Mouse (Mus musculus) MEL (cell line): ENCODE measurements around the gene Slc6a21.

ENCODE experiments used
- CTCF ChIP-seq, 3 experiments: IDR thresholded peaks in 2 of 3; conservative IDR thresholded peaks in 1 of 3; 2 replicates each; pipeline ENCODE4 v1.5.1; 2011 to 2012; ENCODE audit warnings: low read length in 3 of 3, low read depth in 2 of 3, mild to moderate bottlenecking in 2 of 3, improper control_type of control experiment in 1 of 3, inconsistent platforms in 1 of 3, mixed read lengths in 1 of 3, moderate library complexity in 1 of 3; ENCODE audit not compliant: control insufficient read depth in 1 of 3, insufficient read depth in 1 of 3, poor library complexity in 1 of 3, severe bottlenecking in 1 of 3
- HCFC1 ChIP-seq: IDR thresholded peaks from 2 replicates; pipeline ENCODE4 v1.6.1; 2012; ENCODE audit warnings: low read depth, mild to moderate bottlenecking, inconsistent platforms, low read length, improper control_type of control experiment, moderate library complexity
- SIN3A ChIP-seq: IDR thresholded peaks from 2 replicates; pipeline ENCODE4 v1.6.1; 2012; ENCODE audit warnings: low read length, improper control_type of control experiment, inconsistent platforms
- UBTF ChIP-seq: IDR thresholded peaks from 2 replicates; pipeline ENCODE4 v1.6.1; 2012; ENCODE audit warnings: low read depth, mild to moderate bottlenecking, inconsistent platforms, low read length, improper control_type of control experiment, moderate library complexity, borderline replicate concordance; ENCODE audit not compliant: insufficient read depth

DNA sequence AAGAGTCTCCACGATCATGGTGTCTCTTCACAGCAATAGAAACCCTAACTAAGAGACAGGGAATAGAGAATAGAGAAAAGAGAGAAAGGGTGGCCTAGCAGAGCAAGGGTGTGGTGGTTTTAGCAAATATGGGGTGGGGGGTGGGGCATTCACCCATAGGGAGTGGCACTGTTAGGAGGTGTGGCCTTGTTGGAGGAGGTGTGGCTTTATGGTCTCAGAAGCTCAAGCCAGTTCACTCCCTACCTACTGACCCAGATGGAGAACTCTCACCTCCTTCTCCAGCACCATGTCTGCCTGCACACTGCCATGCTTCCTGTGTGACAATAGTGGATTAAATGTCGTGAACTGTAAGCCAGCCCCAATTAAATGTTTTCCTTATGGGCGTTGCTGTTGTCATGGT, 20.2 kb downstream of the Slc6a21 start:
- TF ChIP-seq SIN3A: no peak
- TF ChIP-seq UBTF: no peak
- no peak for TF ChIP-seq CTCF (IDR thresholded peaks at IDR 0.05 in 2 of 3, conservative IDR thresholded peaks at IDR 0.05 in 1 of 3; ENCODE audit: control insufficient read depth in 1 of 3, insufficient read depth in 1 of 3, low read depth in 2 of 3, low read length in 3 of 3, poor library complexity in 1 of 3, severe bottlenecking in 1 of 3)
- no peak for TF ChIP-seq HCFC1
